Mouse (Mus musculus): ENCODE data around the gene St13. TPM values are rescaled to one million over a fixed set of nuclear protein-coding genes. Genes with fewer than 3 reads are reported as not detected.

St13 gene
- polyA plus RNA-seq, 2 experiments = 81.7 to 141 TPM

GRCm38 (mm10) chr15:81329721-81330369 is 70.0 kb downstream of the St13 start:
- no peaks in the 10 kb centered on the region for H3K4me1 ChIP-seq (ENCODE audit: control insufficient read depth, insufficient read depth, low read length)
- no peak overlapping the region for H3K4me3 ChIP-seq (replicated peaks; ENCODE audit: low read length)
- DNase-seq (ENCODE audit: low spot score) = no peak
- H3K27me3 ChIP-seq (ENCODE audit: control insufficient read depth, insufficient read depth, low read length) = no peaks in the 10 kb centered on the region
- WGBS = 35% methylated on average over 5 of the region's 5 CpGs
- no peak overlapping the region for H3K4me2 ChIP-seq (replicated peaks; ENCODE audit: low read depth, low read length, severe bottlenecking)
- no peaks in the 10 kb centered on the region for H3K9me3 ChIP-seq (ENCODE audit: control insufficient read depth, low read length)
- no peak overlapping the region for H3K27ac ChIP-seq (replicated peaks; ENCODE audit: low read depth, low read length)
- no peak for TF ChIP-seq POLR2A (IDR thresholded peaks at IDR 0.05; ENCODE audit: borderline replicate concordance, extremely low read depth, insufficient read depth, insufficient read length)
- peaks cover 66% of the 10 kb centered on the region for H3K36me3 ChIP-seq (ENCODE audit: control insufficient read depth, insufficient read depth, low read length)
- ATAC-seq (ENCODE audit: low FRiP score, low read depth) = no peak
- no peak overlapping the region for H3K9ac ChIP-seq (ENCODE audit: low read depth, low read length, severe bottlenecking)

GRCm38 (mm10) chr15:81327501-81327900 is 72.4 kb downstream of the St13 start:
- H3K36me3 ChIP-seq (ENCODE audit: control insufficient read depth, insufficient read depth, low read length) = peaks cover 61% of the 10 kb centered on the region
- WGBS = 87% methylated on average over 7 of the region's 7 CpGs
- TF ChIP-seq POLR2A (IDR thresholded peaks at IDR 0.05; ENCODE audit: borderline replicate concordance, extremely low read depth, insufficient read depth, insufficient read length) = no peak
- no peak overlapping the region for H3K4me3 ChIP-seq (replicated peaks; ENCODE audit: low read length)
- no peaks in the 10 kb centered on the region for H3K27me3 ChIP-seq (ENCODE audit: control insufficient read depth, insufficient read depth, low read length)
- ATAC-seq (ENCODE audit: low FRiP score, low read depth) (no peak), DNase-seq (ENCODE audit: low spot score) (no peak)
- no peak overlapping the region for H3K4me2 ChIP-seq (replicated peaks; ENCODE audit: low read depth, low read length, severe bottlenecking)
- H3K9me3 ChIP-seq (ENCODE audit: control insufficient read depth, low read length) = no peaks in the 10 kb centered on the region
- no peak overlapping the region for H3K9ac ChIP-seq (ENCODE audit: low read depth, low read length, severe bottlenecking)
- H3K4me1 ChIP-seq (ENCODE audit: control insufficient read depth, insufficient read depth, low read length) = no peaks in the 10 kb centered on the region
- no peak overlapping the region for H3K27ac ChIP-seq (replicated peaks; ENCODE audit: low read depth, low read length)

DNA sequence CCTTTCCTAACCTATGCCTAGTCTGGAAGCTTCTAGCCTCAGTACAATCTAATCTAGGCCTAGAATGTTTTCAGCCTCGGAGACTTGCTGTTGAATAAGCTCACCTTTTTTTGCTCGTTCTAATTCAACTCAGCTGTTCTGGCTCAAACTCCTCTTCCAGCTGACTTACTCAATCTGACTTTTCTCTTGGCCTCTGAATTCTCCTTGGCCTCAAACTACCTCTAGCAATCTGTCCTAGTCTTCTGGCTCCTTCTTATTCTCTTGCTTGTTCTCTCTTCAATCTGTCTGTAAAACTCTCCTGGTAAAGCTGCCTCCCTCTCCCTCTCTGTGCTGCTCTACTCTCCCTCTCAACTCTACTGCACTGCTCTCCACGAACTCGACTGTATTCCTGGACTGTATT is 74.9 kb downstream of the St13 start:
- 63% methylated on average over 4 of the region's 4 CpGs for WGBS
- peaks cover 77% of the 10 kb centered on the region for H3K36me3 ChIP-seq (ENCODE audit: control insufficient read depth, insufficient read depth, low read length)
- H3K4me3 ChIP-seq (replicated peaks; ENCODE audit: low read length) = no peak overlapping the region
- no peaks in the 10 kb centered on the region for H3K9me3 ChIP-seq (ENCODE audit: control insufficient read depth, low read length)
- TF ChIP-seq POLR2A (IDR thresholded peaks at IDR 0.05; ENCODE audit: borderline replicate concordance, extremely low read depth, insufficient read depth, insufficient read length) = no peak
- no peak overlapping the region for H3K27ac ChIP-seq (replicated peaks; ENCODE audit: low read depth, low read length)
- no peak overlapping the region for H3K9ac ChIP-seq (ENCODE audit: low read depth, low read length, severe bottlenecking)
- DNase-seq (ENCODE audit: low spot score) (peak; percentile 9), ATAC-seq (ENCODE audit: low FRiP score, low read depth) (no peak)
- no peak overlapping the region for H3K4me2 ChIP-seq (replicated peaks; ENCODE audit: low read depth, low read length, severe bottlenecking)
- H3K4me1 ChIP-seq (ENCODE audit: control insufficient read depth, insufficient read depth, low read length) = no peaks in the 10 kb centered on the region
- H3K27me3 ChIP-seq (ENCODE audit: control insufficient read depth, insufficient read depth, low read length) = no peaks in the 10 kb centered on the region

- 98% methylated on average over 3 of the region's 3 CpGs for WGBS
- Histone ChIP-seq H3K4me1 (ENCODE audit: control insufficient read depth, insufficient read depth, low read length) (no peaks in the 10 kb centered on the region), H3K27ac (replicated peaks; ENCODE audit: low read depth, low read length) (no peak overlapping the region), H3K4me3 (replicated peaks; ENCODE audit: low read length) (no peak overlapping the region), H3K4me2 (replicated peaks; ENCODE audit: low read depth, low read length, severe bottlenecking) (no peak overlapping the region), H3K9me3 (ENCODE audit: control insufficient read depth, low read length) (no peaks in the 10 kb centered on the region), H3K27me3 (ENCODE audit: control insufficient read depth, insufficient read depth, low read length) (no peaks in the 10 kb centered on the region), H3K9ac (ENCODE audit: low read depth, low read length, severe bottlenecking) (no peak overlapping the region), H3K36me3 (ENCODE audit: control insufficient read depth, insufficient read depth, low read length) (peaks cover 80% of the 10 kb centered on the region)
- ATAC-seq (ENCODE audit: low FRiP score, low read depth) = no peak
- no peak for DNase-seq (ENCODE audit: low spot score)
- no peak for TF ChIP-seq POLR2A (IDR thresholded peaks at IDR 0.05; ENCODE audit: borderline replicate concordance, extremely low read depth, insufficient read depth, insufficient read length)
These were observed 79.7 kb downstream of the St13 start for GRCm38 (mm10) chr15:81320137-81320536.

GRCm38 (mm10) chr15:81319462-81319861 is 80.4 kb downstream of the St13 start:
- H3K4me1 ChIP-seq (ENCODE audit: control insufficient read depth, insufficient read depth, low read length) = no peaks in the 10 kb centered on the region

More at GRCm38 (mm10) chr15:81319462-81319861, 80.4 kb downstream of the St13 start:
- Histone ChIP-seq H3K4me2 (replicated peaks; ENCODE audit: low read depth, low read length, severe bottlenecking) (no peak overlapping the region), H3K27me3 (ENCODE audit: control insufficient read depth, insufficient read depth, low read length) (no peaks in the 10 kb centered on the region), H3K36me3 (ENCODE audit: control insufficient read depth, insufficient read depth, low read length) (peaks cover 74% of the 10 kb centered on the region), H3K27ac (replicated peaks; ENCODE audit: low read depth, low read length) (no peak overlapping the region), H3K9me3 (ENCODE audit: control insufficient read depth, low read length) (no peaks in the 10 kb centered on the region), H3K9ac (ENCODE audit: low read depth, low read length, severe bottlenecking) (no peak overlapping the region), H3K4me3 (replicated peaks; ENCODE audit: low read length) (no peak overlapping the region)
- WGBS = 93% methylated on average over 9 of the region's 9 CpGs
- ATAC-seq (ENCODE audit: low FRiP score, low read depth) (no peak), DNase-seq (ENCODE audit: low spot score) (no peak)
- no peak for TF ChIP-seq POLR2A (IDR thresholded peaks at IDR 0.05; ENCODE audit: borderline replicate concordance, extremely low read depth, insufficient read depth, insufficient read length)

All from limb, embryonic 14.5 days (tissue).